Comparison of ENCODE assay signal across 8 mouse cellular contexts in the genomic region with DNA sequence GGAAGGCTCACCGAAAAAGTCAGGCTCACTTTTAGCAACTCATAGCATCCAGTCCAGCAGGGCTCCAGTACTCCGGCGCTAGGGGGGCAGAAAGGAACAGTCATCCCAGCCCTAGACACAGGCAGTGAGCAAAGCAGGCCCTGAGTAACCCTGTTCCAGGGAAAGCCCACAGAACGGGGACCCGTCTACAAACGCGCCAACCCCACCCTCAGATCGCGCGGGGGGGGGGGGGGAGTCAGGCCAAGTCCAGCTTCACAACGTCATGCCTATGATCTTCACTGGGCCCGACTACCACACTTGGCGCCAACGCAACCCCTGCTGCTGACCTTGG. TPM values are rescaled to one million over a fixed set of nuclear protein-coding genes. Genes with fewer than 3 reads are reported as not detected.
DNase-seq lines count a peak whose midpoint lies in the region; TF ChIP-seq lines count a peak whose summit lies in the region.

No protein-coding gene starts in this region.

- no peaks in the 10 kb centered on the region for H3K79me2 ChIP-seq in liver, adult 2 months (ENCODE audit: control insufficient read depth, insufficient read depth, low read length)

- WGBS in liver, adult 2 months: 4% methylated on average over 14 of the region's 14 CpGs

- TF ChIP-seq POLR2A in liver, adult 2 months (IDR thresholded peaks at IDR 0.05; ENCODE audit: extremely low read depth, insufficient read depth, low read length): no peak
- no peak for TF ChIP-seq POLR2A in cortical plate, adult 2 months (IDR thresholded peaks at IDR 0.05; ENCODE audit: extremely low read depth, insufficient read depth, low read length)

- H3K4me1 ChIP-seq in liver, adult 2 months (ENCODE audit: control insufficient read depth, insufficient read depth, low read length): peaks cover 10% of the 10 kb centered on the region
- peaks cover 6% of the 10 kb centered on the region; the same call in 1 of the 2 replicates for H3K4me1 ChIP-seq in cortical plate, adult 2 months (ENCODE audit: control insufficient read depth, insufficient read depth, low read length)

- no peak for TF ChIP-seq CTCF in liver, adult 2 months (IDR thresholded peaks at IDR 0.05; ENCODE audit: low read depth, low read length)
- TF ChIP-seq CTCF in cortical plate, adult 2 months (IDR thresholded peaks at IDR 0.05; ENCODE audit: extremely low read depth, insufficient read depth, low read length): no peak

- no peak for DNase-seq in liver, adult 2 months (ENCODE audit: extremely low read depth, low read depth, low spot score)
- no peak for DNase-seq in liver
- peak; percentile 15 for DNase-seq in heart, postnatal 4 days
- DNase-seq in lung, postnatal 10 days: peak; percentile 19
- DNase-seq in right cerebral cortex, postnatal 25 days: no peak
- no peak for DNase-seq in yolk sac, embryonic 10.5 days (ENCODE audit: low spot score)
- DNase-seq in retina, embryonic 14.5 days (ENCODE audit: low spot score): no peak

- no peaks in the 10 kb centered on the region for H3K27me3 ChIP-seq in liver, adult 2 months (ENCODE audit: control insufficient read depth, insufficient read depth, low read length)

- peaks cover 6% of the 10 kb centered on the region for H3K36me3 ChIP-seq in liver, adult 2 months (ENCODE audit: control insufficient read depth, insufficient read depth, low read length)

- peak overlapping the region; percentile 93 for H3K4me3 ChIP-seq in liver, adult 2 months (ENCODE audit: insufficient read depth, low read depth, low read length)
- H3K4me3 ChIP-seq in cortical plate, adult 2 months (ENCODE audit: insufficient read depth, low read length): peak overlapping the region; percentile 96

- peak overlapping the region; percentile 88 for H3K27ac ChIP-seq in liver, adult 2 months (replicated peaks; ENCODE audit: insufficient read depth, low read depth, low read length)
- H3K27ac ChIP-seq in cortical plate, adult 2 months (ENCODE audit: insufficient read depth, low read length): peak overlapping the region; percentile 30; the same call in 1 of the 2 replicates

- H3K9ac ChIP-seq in liver, adult 2 months (ENCODE audit: low read depth, low read length): peak overlapping the region; percentile 95

RNA-seq across cellular contexts. Expression of gene Tex264, which starts 0.8 kb away (rescaled TPM):
- total RNA-seq in liver, adult 2 months (2014; rRNA removed): 52.6 and 63.1 TPM in 2 replicates
- polyA plus RNA-seq in liver, adult 2 months (2012; rRNA removed): 147 and 163 TPM in 2 replicates
- 106 and 109 TPM in 2 replicates for polyA plus RNA-seq in cortical plate, adult 2 months (2012; rRNA removed)
- 10 to 100 TPM; 31.0 to 38.0 TPM for total RNA-seq in heart, postnatal 4 days (2021)

RNA-seq across cellular contexts. Expression of gene Grm2, which starts 29.0 kb away (rescaled TPM):
- not detected in 2 replicates for total RNA-seq in liver, adult 2 months (2014; rRNA removed)
- not detected in 2 replicates for polyA plus RNA-seq in liver, adult 2 months (2012; rRNA removed)
- 54.7 and 61.4 TPM in 2 replicates for polyA plus RNA-seq in cortical plate, adult 2 months (2012; rRNA removed)
- total RNA-seq in heart, postnatal 4 days (2021): not detected

RNA-seq across cellular contexts. Expression of gene Iqcf6, which starts 58.5 kb away (rescaled TPM):
- total RNA-seq in liver, adult 2 months (2014; rRNA removed): not detected in 2 replicates
- polyA plus RNA-seq in liver, adult 2 months (2012; rRNA removed): not detected in 2 replicates
- not detected in 2 replicates for polyA plus RNA-seq in cortical plate, adult 2 months (2012; rRNA removed)
- total RNA-seq in heart, postnatal 4 days (2021): not detected

Comparison
In these comparisons a context has a peak if more than half of its experiments do, and no peak if none do; other contexts are left out.
1. DNase-seq: peak in heart, postnatal 4 days (single experiment) and lung, postnatal 10 days (single experiment); none in liver, adult 2 months (single experiment), liver (single experiment), right cerebral cortex, postnatal 25 days (single experiment), yolk sac, embryonic 10.5 days (single experiment) and retina, embryonic 14.5 days (single experiment).